Mouse (Mus musculus) kidney, postnatal 4 days (tissue): ENCODE results near the gene Cybc1.
A peak's percentile ranks its signal among the peaks of the same experiment; 100 is the strongest.

Source experiments
- DNase-seq, 2 experiments: peaks; one replicate each; pipeline ENCODE4 v3.0.0; 2021; ENCODE audit warnings: mixed read lengths in 2 of 2

Gene Cybc1

GRCm38 (mm10) chr11:121204161-121205006, 24.7 kb downstream of the Cybc1 start, which contains the start of the genes Hexdc and Ogfod3:
TSS of gene Hexdc (plus strand) at chr11:121204433.
TSS of gene Ogfod3 (minus strand) at chr11:121204711.
- DNase-seq = peak; percentile 99

GRCm38 (mm10) chr11:121203859-121204160, 25.3 kb downstream of the Cybc1 start:
- DNase-seq = no peak

GRCm38 (mm10) chr11:121201436-121202198, 27.5 kb downstream of the Cybc1 start:
- DNase-seq = peak; percentile 51 to 66

GRCm38 (mm10) chr11:121200781-121201180, 28.3 kb downstream of the Cybc1 start:
- DNase-seq = no peak

- DNase-seq = no peak
These were observed 29.3 kb downstream of the Cybc1 start for GRCm38 (mm10) chr11:121199851-121200250.

- no peak for DNase-seq
These were observed 30.5 kb downstream of the Cybc1 start for GRCm38 (mm10) chr11:121198622-121199021.

- no peak for DNase-seq
These were observed 35.7 kb downstream of the Cybc1 start for GRCm38 (mm10) chr11:121193415-121193814.

GRCm38 (mm10) chr11:121192742-121193141, 36.4 kb downstream of the Cybc1 start:
- DNase-seq = no peak

- no peak for DNase-seq
These were observed 39.4 kb downstream of the Cybc1 start for GRCm38 (mm10) chr11:121189681-121190080.

GRCm38 (mm10) chr11:121176285-121177270, 52.5 kb downstream of the Cybc1 start:
- DNase-seq = peak; percentile 62 to 72

- DNase-seq = no peak
These were observed 54.9 kb downstream of the Cybc1 start for GRCm38 (mm10) chr11:121174234-121174633.

- DNase-seq = no peak
These were observed 55.9 kb downstream of the Cybc1 start for GRCm38 (mm10) chr11:121173203-121173602.
